Mouse (Mus musculus): ENCODE data around the gene Gm20388.

GRCm38 (mm10) chr8:120743149-120743897 lies 832.7 kb downstream of the Gm20388 start:
- TF ChIP-seq CTCF (IDR thresholded peaks at IDR 0.05; ENCODE audit: low read depth) (no peak), EP300 (optimal IDR thresholded peaks at IDR 0.05) (no peak)
